Mouse (Mus musculus) small intestine, adult 2 months (tissue): ENCODE results near the gene Steap3.

ENCODE experiments used
- CTCF ChIP-seq: fragments of 200-500 bp; IDR thresholded peaks from 2 replicates; pipeline ENCODE4 v1.5.1; 2012; ENCODE audit warnings: low read depth, mild to moderate bottlenecking, control low read depth, inconsistent platforms, low read length, moderate library complexity, mixed read lengths; ENCODE audit not compliant: insufficient replicate concordance, insufficient read length; ENCODE audit errors: extremely low read depth
- POLR2A ChIP-seq: fragments of 200-500 bp; IDR thresholded peaks from 2 replicates; pipeline ENCODE4 v1.6.1; 2012; ENCODE audit warnings: low read depth, mild to moderate bottlenecking, control low read depth, inconsistent platforms, low read length, moderate library complexity

DNA sequence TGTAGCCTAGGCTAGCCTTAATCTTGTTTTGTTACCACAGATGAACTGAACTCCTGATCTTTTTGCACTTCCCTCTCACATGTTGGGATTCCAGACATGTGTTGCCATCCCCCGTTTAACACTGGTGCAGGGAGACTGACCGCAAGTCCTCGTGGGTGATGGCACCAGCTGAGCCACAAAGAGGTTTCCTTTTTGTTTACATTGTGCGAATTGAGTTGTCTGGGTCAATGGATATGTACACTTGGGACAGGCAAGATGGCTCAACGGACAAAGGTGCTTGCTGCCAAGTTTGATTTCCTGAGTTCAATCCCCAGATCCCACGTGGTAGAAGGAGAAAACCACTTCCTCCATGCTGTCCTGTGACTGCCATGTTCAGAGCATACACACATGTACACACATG is 80.2 kb downstream of the Steap3 start:
- TF ChIP-seq POLR2A, result no peak
- TF ChIP-seq CTCF, result no peak
